Mouse (Mus musculus) stomach, postnatal 0 days (tissue): ENCODE measurements at regions not wholly inside any gene's neighbourhood (a gene's known extent, or its start where the extent isn't known, plus 50 kb on each side); places are given as distances from the start of the nearest gene placed in this dataset.

Experiments used
- ATAC-seq: fragments of 200-750 bp; cut with Nextera tagmentation; 2 replicates; pipeline ENCODE4 v1.8.0; 2017; ENCODE audit not compliant: low FRiP score, low TSS enrichment
- DNase-seq: peaks from one replicate; pipeline ENCODE4 v3.0.0-alpha.2; 2016; ENCODE audit warnings: low spot score
- H3K27ac ChIP-seq: fragments of 300-500 bp; sonication (generic); replicated peaks from 2 replicates; pipeline ENCODE4 v1.5.1; 2014; ENCODE audit warnings: mild to moderate bottlenecking, control low read depth
- H3K27me3 ChIP-seq: fragments of 300-500 bp; sonication (generic); 2 replicates; pipeline ENCODE4 v1.6.1; 2014; ENCODE audit warnings: low read length; ENCODE audit not compliant: control insufficient read depth, insufficient read depth
- H3K36me3 ChIP-seq: fragments of 300-500 bp; sonication (generic); 2 replicates; pipeline ENCODE4 v1.6.1; 2014; ENCODE audit warnings: low read length, mixed read lengths; ENCODE audit not compliant: control insufficient read depth, insufficient read depth
- H3K4me1 ChIP-seq: fragments of 300-500 bp; sonication (generic); replicated peaks from 2 replicates; pipeline ENCODE4 v1.6.1; 2014; ENCODE audit warnings: antibody characterized with exemption; ENCODE audit not compliant: control insufficient read depth, insufficient read depth
- H3K4me2 ChIP-seq: fragments of 300-500 bp; sonication (generic); replicated peaks from 2 replicates; pipeline ENCODE4 v1.6.1; 2014; ENCODE audit warnings: low read depth, mild to moderate bottlenecking, control low read depth, moderate library complexity
- H3K4me3 ChIP-seq: fragments of 300-500 bp; sonication (generic); 2 replicates; pipeline ENCODE4 v1.5.1; 2014; ENCODE audit warnings: low read depth, low read length, control low read depth
- H3K9ac ChIP-seq: fragments of 300-500 bp; sonication (generic); 2 replicates; pipeline ENCODE4 v1.6.1; 2014; ENCODE audit warnings: mild to moderate bottlenecking, low read length, control low read depth, mixed read lengths
- H3K9me3 ChIP-seq: fragments of 300-500 bp; sonication (generic); 2 replicates; pipeline ENCODE4 v1.6.1; 2016; ENCODE audit warnings: low read length; ENCODE audit not compliant: control insufficient read depth
- CTCF ChIP-seq: IDR thresholded peaks from 2 replicates; pipeline ENCODE4 v1.5.1; 2016; ENCODE audit warnings: antibody characterized with exemption, low read depth, mild to moderate bottlenecking, moderate library complexity
- EP300 ChIP-seq: optimal IDR thresholded peaks from 2 replicates; pipeline ENCODE3; 2016; ENCODE audit warnings: antibody characterized with exemption
- WGBS: fragments of 180-500 bp; shearing (Covaris S2); extraction: QIAGEN DNeasy Blood & Tissue Kit; methylation state at CpG from one replicate; pipeline ENCODE4 v1.1.7; 2014; 5-methylcytosine and 5-hydroxymethylcytosine counted together

DNA sequence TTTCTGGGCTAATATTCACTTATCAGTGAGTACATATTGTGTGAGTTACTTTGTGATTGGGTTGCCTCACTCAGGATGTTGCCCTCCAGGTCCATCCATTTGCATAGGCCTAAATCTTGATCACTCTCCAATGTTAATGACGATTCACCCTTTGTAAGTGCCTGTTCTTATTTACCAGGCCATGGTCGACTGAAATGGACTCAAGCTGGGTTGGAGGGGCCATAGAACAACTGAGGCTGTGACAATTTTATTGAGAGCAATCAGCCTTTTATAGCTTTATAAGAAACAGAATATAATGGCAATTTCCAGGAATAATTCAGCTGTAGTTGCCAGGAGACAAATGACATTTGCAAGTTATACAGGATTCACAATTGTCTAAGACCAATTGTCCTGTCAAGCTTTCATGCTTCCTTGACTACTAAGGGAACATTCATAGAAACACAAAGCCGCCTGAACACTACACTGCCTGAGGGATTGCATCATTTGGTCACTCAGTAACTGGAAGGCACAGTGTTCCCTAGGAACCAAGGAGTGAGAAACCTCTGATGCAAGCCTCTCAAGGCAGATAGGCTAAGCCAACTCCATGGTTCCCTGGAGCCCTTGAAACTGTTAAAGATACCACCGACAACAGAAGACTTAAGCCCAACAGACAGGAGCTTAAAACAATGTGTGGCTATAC is 348.5 kb upstream of the Prmt6 start:
- Histone ChIP-seq H3K9ac (no peak overlapping the region), H3K4me1 (no peaks in the 10 kb centered on the region), H3K27ac (no peak overlapping the region), H3K36me3 (no peaks in the 10 kb centered on the region), H3K27me3 (no peaks in the 10 kb centered on the region), H3K4me2 (no peak overlapping the region), H3K9me3 (no peaks in the 10 kb centered on the region), H3K4me3 (no peak overlapping the region)
- TF ChIP-seq CTCF (no peak), EP300 (no peak)
- DNase-seq (no peak), ATAC-seq (no peak)
- WGBS = 82% methylated on average over 4 of the region's 4 CpGs

DNA sequence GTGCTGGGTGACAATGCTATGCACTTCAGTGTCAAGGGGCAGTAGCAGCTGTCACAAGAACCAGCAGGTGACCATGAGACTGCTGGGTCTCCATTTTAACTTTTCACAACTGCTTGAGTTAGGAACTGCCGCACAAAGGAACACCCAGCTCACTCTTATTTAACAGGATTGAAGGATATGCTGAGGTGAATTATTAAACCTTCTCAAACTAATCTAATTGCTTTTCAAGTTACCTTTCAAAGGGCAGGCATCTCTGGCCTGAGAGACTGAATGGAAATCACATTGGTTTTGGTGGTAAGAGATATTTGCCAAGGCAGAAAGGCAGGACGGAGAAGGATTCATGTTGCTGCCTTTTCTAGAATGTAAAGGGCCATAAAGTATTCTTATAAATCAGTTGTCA is 332.0 kb upstream of the Prmt6 start:
- ATAC-seq = no peak
- Histone ChIP-seq H3K4me3 (no peak overlapping the region), H3K27me3 (no peaks in the 10 kb centered on the region), H3K9me3 (no peaks in the 10 kb centered on the region), H3K9ac (no peak overlapping the region), H3K27ac (no peak overlapping the region), H3K4me2 (no peak overlapping the region), H3K4me1 (no peaks in the 10 kb centered on the region), H3K36me3 (no peaks in the 10 kb centered on the region)
- TF ChIP-seq EP300 (no peak), CTCF (no peak)
- DNase-seq = no peak
- 54% methylated on average over 2 of the region's 2 CpGs for WGBS

DNA sequence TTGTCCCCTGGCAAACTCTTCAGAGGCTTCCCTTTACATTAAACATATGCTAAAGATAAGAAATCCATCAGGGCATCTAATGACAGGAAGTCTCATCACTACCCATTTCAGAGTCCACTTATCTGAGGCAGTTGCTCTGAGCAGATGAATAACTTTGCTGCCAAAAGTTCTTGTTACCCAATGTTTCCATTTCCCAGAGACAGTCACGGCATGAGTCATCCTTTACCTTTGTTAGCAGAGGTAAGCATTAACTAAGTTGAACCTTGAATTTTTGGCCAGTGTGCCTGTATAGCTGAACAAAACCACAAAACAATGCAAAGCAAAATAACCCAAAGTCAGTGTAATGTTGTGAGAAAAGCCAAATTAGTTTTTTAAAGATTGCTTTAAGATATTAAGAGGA is 328.5 kb upstream of the Prmt6 start:
- TF ChIP-seq EP300 = no peak
- no peak for TF ChIP-seq CTCF
- WGBS = 41% methylated on average over 1 of the region's 1 CpGs
- Histone ChIP-seq H3K4me1 (no peaks in the 10 kb centered on the region), H3K27ac (no peak overlapping the region), H3K9me3 (no peaks in the 10 kb centered on the region), H3K4me2 (no peak overlapping the region), H3K9ac (no peak overlapping the region), H3K36me3 (no peaks in the 10 kb centered on the region), H3K27me3 (no peaks in the 10 kb centered on the region), H3K4me3 (no peak overlapping the region)
- DNase-seq (no peak), ATAC-seq (no peak)

DNA sequence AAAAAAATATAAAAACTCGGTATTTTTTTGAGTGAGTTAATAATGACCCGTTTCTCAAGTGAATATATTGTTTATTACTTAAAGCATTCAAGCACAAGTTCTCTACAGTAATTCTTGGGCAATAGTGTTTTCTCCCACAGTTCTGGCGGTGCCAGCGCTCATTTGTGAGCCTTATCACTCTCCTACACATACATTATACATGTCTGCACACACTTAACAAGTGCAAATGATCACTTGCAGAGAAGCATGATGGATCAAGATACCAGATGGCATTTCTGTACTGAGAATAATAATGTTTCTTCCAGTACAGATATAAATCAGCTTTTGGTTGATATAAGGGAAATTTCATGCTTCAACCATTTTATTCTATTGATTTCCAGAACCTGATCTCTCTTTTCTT is 316.4 kb upstream of the Prmt6 start:
- Histone ChIP-seq H3K9me3 (no peaks in the 10 kb centered on the region), H3K27ac (no peak overlapping the region), H3K4me3 (no peak overlapping the region), H3K36me3 (no peaks in the 10 kb centered on the region), H3K9ac (no peak overlapping the region), H3K27me3 (no peaks in the 10 kb centered on the region), H3K4me2 (no peak overlapping the region), H3K4me1 (no peaks in the 10 kb centered on the region)
- TF ChIP-seq EP300 = no peak
- TF ChIP-seq CTCF = no peak
- ATAC-seq (no peak), DNase-seq (no peak)
- WGBS = 73% methylated on average over 4 of the region's 4 CpGs

DNA sequence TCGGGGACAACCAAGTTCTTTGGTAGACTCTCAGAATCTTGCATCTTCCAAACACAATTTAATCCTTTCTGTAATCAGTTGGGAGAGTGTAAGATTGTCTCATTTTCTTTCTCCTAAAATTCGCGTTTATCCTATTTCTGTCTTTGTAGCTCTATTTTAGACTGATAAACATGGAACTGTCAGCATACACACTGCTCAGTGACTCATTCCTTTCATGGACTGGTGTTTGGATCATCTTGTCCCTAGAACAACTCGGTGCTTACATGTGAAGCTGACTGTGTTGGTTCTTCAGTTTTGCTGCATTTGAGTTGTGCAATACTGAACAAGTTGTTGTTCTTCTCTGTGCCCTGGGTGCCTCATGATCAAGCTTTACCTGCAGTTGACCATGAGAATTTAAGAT is 296.5 kb upstream of the Prmt6 start:
- ATAC-seq (no peak), DNase-seq (no peak)
- Histone ChIP-seq H3K4me3 (no peak overlapping the region), H3K4me1 (no peaks in the 10 kb centered on the region), H3K9ac (no peak overlapping the region), H3K27ac (no peak overlapping the region), H3K9me3 (no peaks in the 10 kb centered on the region), H3K36me3 (no peaks in the 10 kb centered on the region), H3K4me2 (no peak overlapping the region), H3K27me3 (no peaks in the 10 kb centered on the region)
- TF ChIP-seq EP300 = no peak
- TF ChIP-seq CTCF = no peak
- 63% methylated on average over 4 of the region's 4 CpGs for WGBS

DNA sequence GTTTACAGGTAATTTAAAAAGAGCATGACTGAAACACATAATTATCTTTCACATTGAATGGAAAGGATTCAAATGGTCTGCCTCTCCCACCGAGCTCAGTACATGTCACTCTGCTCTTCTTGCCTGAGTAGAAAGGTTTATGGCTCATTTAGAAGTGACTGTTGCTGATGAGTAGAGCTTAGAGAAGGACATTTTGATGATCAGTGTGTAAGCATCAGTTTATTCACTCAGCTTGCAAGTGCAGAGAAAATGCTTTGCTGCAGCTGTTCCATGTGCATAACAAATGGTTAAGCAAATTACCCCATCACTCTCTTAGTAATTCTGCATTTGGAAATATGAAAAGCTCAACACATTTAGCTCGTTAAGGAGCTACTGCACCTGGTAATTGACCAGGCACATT is 287.5 kb upstream of the Prmt6 start:
- DNase-seq (no peak), ATAC-seq (no peak)
- Histone ChIP-seq H3K9me3 (no peaks in the 10 kb centered on the region), H3K36me3 (no peaks in the 10 kb centered on the region), H3K4me3 (no peak overlapping the region), H3K27ac (no peak overlapping the region), H3K9ac (no peak overlapping the region), H3K27me3 (no peaks in the 10 kb centered on the region), H3K4me1 (no peaks in the 10 kb centered on the region), H3K4me2 (no peak overlapping the region)
- WGBS = 54% methylated on average over 2 of the region's 2 CpGs
- TF ChIP-seq CTCF (no peak), EP300 (no peak)
